Mouse (Mus musculus): ENCODE data around the gene Fam219a. TPM values are rescaled to one million over a fixed set of nuclear protein-coding genes. Genes with fewer than 3 reads are reported as not detected.

Gene Fam219a
- polyA plus RNA-seq, 1 experiment, result 6.9 TPM

- DNase-seq (ENCODE audit: low read depth, low spot score), result no peak
- WGBS, result 49% methylated on average over 4 of the region's 4 CpGs
Measured at GRCm38 (mm10) chr4:41513309-41513708, 56.0 kb downstream of the Fam219a start.

GRCm38 (mm10) chr4:41507998-41508397 is 61.3 kb downstream of the Fam219a start:
- WGBS, result 69% methylated on average over 7 of the region's 7 CpGs
- no peak for DNase-seq (ENCODE audit: low read depth, low spot score)

DNA sequence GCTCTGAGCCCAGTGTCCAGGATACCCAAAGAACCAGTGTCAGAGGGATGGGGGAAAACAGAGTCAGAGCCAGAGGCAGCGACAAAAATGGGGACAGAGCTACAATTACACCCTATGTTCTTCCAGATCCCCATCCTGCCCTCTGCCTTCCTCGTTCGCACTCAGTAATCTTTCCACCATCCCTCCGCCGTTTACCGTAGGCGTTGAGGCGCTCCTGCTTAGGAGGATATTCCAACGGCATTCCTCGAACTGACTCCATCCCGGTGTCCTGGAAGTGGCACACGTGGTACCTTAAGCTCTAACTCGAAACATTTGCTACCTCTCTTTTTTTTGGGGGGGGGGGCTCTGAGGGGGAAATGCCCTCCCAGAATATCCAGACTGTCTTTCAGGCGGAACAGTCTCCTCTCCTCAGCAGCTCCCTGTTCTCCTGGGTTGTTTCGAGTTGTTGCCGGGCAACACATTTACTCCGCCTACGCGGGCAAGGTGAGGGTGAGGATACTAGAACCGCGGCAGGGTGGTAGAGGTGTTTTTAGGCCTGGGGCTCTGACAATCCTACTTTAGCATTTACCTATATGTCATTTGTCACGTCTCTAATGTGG is 61.9 kb downstream of the Fam219a start:
- WGBS, result 10% methylated on average over 22 of the region's 22 CpGs
- no peak for DNase-seq (ENCODE audit: low read depth, low spot score)

DNA sequence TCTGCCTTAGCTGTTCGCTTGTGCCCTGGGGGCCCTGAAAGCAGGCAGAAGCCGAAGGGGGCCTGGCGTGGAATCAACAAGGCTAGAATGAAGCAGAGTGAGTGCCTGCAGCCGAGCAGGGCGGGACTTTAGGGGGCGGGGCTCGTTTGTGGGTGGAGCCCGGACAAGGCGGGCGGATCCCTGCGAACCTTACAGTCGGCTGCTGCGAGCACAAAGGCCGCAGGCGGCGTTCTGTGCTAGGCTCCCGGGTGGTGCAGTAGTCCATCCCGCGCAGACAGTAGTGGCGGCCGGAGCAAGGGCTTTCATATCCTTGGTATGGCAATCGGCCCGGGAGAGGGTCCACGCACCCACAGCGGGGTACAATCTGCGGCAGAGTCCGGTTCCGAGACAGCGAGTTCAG is 62.4 kb downstream of the Fam219a start:
- under 1% methylated on average over 29 of the region's 29 CpGs for WGBS
- DNase-seq (ENCODE audit: low read depth, low spot score), result no peak

- 19% methylated on average over 13 of the region's 13 CpGs for WGBS
- DNase-seq (ENCODE audit: low read depth, low spot score), result no peak
Measured at GRCm38 (mm10) chr4:41506156-41506555, 63.2 kb downstream of the Fam219a start.

DNA sequence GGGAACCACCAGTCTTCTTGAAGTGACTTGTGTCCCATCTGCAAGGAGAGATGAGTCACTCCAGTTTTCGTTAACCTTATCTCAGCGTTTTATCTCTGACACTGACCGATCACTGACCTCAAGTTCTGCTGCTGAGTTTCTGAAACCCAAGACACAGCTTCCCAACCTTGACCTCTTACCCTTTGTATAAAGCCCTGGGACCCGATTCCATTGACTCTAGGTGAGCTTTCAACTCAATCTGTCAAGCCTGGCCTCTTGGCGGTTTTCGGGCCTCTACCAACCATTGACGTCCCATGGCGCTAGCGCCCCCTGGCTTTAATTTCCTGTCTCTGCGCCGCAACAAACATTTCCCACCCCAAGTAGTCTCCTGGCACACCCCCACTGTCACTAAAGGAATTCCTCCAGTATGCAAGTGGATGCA is 64.2 kb downstream of the Fam219a start:
- no peak for DNase-seq (ENCODE audit: low read depth, low spot score)
- WGBS, result 73% methylated on average over 11 of the region's 11 CpGs

DNA sequence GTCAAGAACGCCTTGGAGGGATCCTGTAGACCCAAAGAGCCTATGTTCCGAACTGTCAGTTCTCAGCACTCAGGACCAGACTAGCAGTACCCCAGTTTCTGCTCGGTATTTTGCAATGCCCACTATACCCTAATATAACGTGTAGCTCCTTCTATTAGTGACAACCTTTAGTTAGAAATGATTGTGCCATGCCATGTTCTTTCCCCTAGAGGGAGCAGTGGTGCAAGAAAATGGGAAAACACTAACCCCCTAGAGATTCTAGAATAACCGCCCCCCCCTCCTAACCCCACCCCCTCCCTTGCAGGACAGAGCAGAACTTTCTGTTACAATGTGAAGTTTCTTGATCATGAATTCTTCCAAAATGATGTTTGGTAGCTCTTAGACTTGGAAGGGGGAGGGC is 65.0 kb downstream of the Fam219a start:
- no peak for DNase-seq (ENCODE audit: low read depth, low spot score)
- 81% methylated on average over 5 of the region's 5 CpGs for WGBS

- WGBS, result under 1% methylated on average over 18 of the region's 18 CpGs
Measured at GRCm38 (mm10) chr4:41502986-41503412, 66.3 kb downstream of the Fam219a start, which contains the start of gene AI464131. AI464131 (minus strand) TSS chr4:41503076.

GRCm38 (mm10) chr4:41502171-41502940 is 67.0 kb downstream of the Fam219a start:
- 8% methylated on average over 20 of the region's 20 CpGs for WGBS
- no peak for DNase-seq (ENCODE audit: low read depth, low spot score)

More at GRCm38 (mm10) chr4:41502986-41503412, 66.3 kb downstream of the Fam219a start, which contains the start of gene AI464131:
- peak; percentile 99 for DNase-seq (ENCODE audit: low read depth, low spot score)

- 27% methylated on average over 4 of the region's 4 CpGs for WGBS
- no peak for DNase-seq (ENCODE audit: low read depth, low spot score)
Measured at GRCm38 (mm10) chr4:41500787-41501186, 68.6 kb downstream of the Fam219a start.

- no peak for DNase-seq (ENCODE audit: low read depth, low spot score)
- 86% methylated on average over 8 of the region's 8 CpGs for WGBS
Measured at GRCm38 (mm10) chr4:41499619-41500018, 69.7 kb downstream of the Fam219a start.

GRCm38 (mm10) chr4:41498921-41499391 is 70.4 kb downstream of the Fam219a start:
- no peak for DNase-seq (ENCODE audit: low read depth, low spot score)
- WGBS, result 71% methylated on average over 43 of the region's 43 CpGs

- WGBS, result 69% methylated on average over 72 of the region's 72 CpGs
- no peak for DNase-seq (ENCODE audit: low read depth, low spot score)
Measured at GRCm38 (mm10) chr4:41497995-41498845, 71.1 kb downstream of the Fam219a start.

DNA sequence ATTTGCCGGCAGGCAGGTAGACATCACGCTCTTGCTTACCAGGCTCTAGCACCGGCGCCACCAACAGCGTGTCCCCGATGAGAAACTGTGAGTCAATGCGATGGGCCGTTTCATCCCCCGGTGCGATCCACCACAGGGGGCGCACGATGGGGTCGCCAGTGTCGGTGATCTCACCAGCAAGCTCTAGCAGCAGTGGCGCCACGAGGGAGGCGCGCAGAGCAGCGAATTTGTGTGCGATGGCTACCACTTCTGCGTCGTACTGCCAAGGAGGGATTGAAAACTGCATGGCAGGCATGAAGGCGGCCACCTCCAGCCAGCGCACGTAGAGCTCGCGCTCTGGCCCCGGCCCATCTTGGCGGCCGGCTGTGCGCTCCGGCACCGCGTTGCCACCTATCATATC is 71.8 kb downstream of the Fam219a start:
- 65% methylated on average over 34 of the region's 34 CpGs for WGBS
- DNase-seq (ENCODE audit: low read depth, low spot score), result no peak

DNA sequence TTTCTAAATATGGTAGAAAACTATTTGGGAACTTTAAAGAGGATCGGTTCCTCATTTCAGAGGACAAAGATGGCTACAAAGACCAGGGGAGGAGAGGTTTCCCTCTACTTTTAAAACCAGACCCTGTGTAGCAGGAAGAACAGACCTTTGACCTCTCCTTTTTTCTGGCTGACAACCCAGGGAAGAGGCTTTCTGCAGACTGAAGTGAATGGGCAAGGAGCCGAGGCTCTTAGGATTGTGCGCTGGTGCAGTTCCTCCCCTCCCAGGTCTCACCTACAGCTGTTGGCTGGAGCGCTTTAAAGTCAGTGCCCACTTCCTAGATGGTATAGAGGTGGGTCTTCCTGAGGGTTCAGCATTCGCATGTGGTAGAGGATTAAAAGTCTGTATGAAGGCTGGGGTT is 72.3 kb downstream of the Fam219a start:
- DNase-seq (ENCODE audit: low read depth, low spot score), result no peak
- 56% methylated on average over 5 of the region's 5 CpGs for WGBS

DNA sequence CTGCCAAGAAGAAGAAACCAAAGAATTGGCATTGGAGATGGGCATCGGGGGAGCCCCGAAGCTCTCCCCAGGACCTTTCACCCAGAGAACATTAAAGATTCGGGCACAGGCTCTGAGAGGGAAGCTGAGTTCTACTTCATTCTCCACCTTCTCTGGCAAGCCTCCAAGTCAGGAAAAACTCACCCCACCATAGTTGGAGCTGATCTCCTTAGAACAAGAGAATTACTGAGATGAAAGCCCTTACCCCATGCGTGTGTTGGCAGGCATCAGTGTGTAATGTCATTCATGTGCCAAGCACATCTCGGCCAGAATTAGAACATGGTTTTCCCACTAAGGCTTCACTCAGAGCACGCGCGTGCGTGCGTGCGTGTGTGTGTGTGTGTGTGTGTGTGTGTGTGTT is 73.5 kb downstream of the Fam219a start:
- DNase-seq (ENCODE audit: low read depth, low spot score), result no peak

GRCm38 (mm10) chr4:41495076-41495475 is 74.3 kb downstream of the Fam219a start:
- WGBS, result 67% methylated on average over 4 of the region's 4 CpGs
- no peak for DNase-seq (ENCODE audit: low read depth, low spot score)

More for the DNA sequence above, 73.5 kb downstream of the Fam219a start:
- 51% methylated on average over 11 of the region's 11 CpGs for WGBS

DNA sequence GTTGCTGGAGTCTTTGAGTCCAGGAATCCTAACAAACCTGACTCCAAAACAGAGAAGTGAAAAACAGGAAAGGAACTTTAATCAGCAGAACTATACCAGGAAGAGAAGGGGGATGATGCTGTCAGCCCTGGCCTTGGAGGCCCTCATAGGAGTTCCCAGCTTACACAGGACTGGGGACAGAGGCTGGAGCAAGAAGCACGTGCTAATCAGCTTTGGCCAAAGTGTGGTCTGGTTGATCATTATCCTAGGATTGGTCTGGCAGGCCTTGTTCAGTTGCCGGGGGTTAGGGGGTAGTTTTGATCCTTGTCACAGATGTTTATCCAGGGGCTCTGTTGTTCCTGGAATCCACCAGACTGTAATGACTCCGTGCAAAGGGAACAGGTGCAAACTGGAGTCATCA is 75.0 kb downstream of the Fam219a start:
- 23% methylated on average over 3 of the region's 3 CpGs for WGBS
- DNase-seq (ENCODE audit: low read depth, low spot score), result no peak

DNA sequence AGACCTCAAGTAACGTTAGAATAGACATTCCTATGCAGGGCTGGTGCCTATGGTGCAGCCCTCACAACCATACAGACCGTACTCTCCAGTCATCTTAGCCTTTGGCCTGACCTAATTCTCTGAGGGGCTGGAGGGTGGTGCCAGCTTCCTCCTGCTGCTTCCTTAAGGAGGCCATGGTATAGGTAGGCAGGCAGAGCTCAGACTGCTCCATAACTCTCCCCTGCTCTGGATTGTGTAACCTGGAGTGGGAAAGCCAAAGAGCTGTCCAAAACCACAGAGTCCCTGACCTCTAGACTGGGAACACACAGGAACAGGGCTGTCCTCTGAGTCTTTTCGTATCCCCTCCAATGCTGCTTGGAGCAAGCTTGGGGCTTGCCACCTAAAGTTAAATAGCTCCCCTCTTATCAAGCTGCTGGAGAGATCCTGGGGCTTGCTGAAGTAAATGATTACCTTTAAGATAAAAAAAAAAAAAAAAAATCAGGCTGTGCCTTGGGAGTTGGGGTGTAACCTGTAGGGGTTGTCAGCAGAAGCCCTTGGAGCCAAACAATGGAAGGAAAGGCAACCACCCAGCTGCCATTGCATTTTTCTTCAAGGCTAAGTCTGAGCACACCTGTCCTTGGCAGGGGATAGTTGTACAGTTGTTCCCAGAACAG is 75.7 kb downstream of the Fam219a start:
- 36% methylated on average over 3 of the region's 3 CpGs for WGBS
- no peak for DNase-seq (ENCODE audit: low read depth, low spot score)

DNA sequence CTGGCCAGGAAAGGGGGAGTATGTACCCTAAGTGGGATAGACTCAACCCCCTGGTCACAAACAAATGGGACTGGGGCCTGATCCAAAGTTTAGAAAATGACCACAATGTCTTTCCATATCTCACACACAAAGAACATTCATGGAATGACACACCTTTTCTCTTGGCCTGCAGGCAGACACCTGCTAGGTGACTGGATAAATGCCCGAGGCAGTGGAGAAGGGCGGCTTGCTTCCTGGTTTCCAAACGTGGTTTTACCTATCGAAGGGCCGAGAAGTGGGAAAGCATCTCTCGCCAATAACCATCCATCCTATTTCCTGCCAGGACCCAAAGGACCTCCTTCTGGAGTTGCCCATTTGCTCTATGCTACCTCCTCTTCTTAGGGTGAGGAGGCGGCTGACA is 76.4 kb downstream of the Fam219a start:
- no peak for DNase-seq (ENCODE audit: low read depth, low spot score)
- WGBS, result 40% methylated on average over 7 of the region's 7 CpGs
